Mouse (Mus musculus) kidney, adult 8-10 months (tissue): ENCODE measurements around the gene Gapdhs.
"Not testable (repeated sequence)": the region's sequence is repeated elsewhere in the genome, so short reads cannot be mapped to it uniquely, and the experiment has no call there.

Experiments
- DNase-seq, 2 experiments: peaks; one replicate each; pipeline ENCODE4 v3.0.0; 2022

Gene Gapdhs

GRCm38 (mm10) chr7:30744022-30744598 lies 629 bp upstream of the Gapdhs start:
- DNase-seq: peak in 1 of 2 experiments; percentile 19

DNA sequence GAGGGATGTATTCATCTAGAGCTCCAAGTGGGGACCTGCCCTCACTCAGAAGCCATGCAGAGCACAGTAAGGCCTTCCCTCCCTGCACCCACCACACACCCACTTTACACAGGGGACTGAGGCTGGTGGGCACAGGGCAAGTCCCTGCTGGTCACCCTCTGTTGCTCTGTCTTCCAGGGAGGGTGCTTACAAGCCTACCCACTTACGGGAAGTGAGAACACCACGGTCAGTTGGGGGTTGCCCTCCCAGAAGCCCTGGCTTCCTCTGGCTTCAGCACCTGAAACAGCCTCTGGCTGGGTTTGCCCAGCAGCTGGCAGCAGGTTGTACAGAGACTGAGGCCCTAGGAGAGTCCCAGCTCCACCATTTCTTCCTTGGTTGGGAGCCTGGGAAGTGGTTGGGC lies 911 bp downstream of the Gapdhs start:
- not testable (repeated sequence) for DNase-seq

- no peak for DNase-seq
Measured at GRCm38 (mm10) chr7:30736211-30736610, 7.3 kb downstream of the Gapdhs start.

GRCm38 (mm10) chr7:30730064-30730722 lies 13.3 kb downstream of the Gapdhs start:
- not testable (repeated sequence) for DNase-seq

DNA sequence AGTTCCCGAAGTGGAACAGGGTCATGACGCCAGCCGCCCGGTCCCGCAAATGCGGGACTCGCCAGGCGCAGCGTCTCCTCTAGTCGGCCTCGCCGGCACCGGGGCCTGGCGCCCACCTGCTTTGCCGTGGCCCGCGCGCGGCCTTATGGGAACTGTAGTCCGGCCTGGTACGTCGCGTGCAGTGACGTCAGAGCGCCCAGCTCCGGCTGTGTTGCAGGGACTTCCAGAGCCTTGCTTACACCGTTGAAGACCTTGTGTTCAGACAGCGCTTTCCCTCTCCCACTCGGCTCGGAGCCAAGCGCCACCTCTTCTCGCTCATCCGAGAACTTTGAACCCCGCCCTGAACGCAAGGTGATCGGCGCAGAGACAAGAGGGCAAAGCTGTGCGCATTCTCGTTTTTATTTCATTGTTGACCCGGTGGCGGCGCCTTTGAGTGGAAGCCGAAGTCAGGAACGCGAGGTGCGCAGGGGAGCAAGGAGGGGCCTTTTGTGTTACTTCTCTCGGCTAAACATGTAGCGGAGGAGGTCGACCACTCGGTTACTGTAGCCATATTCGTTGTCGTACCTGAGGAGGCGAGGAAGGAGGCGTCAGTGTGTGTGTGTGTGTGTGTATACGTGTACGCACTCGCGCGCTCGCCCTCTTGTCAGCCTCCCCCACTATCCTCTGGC lies 14.0 kb downstream of the Gapdhs start, which contains the start of gene Tmem147:
Tmem147 (minus strand) TSS at position 145 of the 668 bp plus-strand sequence.
- DNase-seq: peak; percentile 97 to 98

DNA sequence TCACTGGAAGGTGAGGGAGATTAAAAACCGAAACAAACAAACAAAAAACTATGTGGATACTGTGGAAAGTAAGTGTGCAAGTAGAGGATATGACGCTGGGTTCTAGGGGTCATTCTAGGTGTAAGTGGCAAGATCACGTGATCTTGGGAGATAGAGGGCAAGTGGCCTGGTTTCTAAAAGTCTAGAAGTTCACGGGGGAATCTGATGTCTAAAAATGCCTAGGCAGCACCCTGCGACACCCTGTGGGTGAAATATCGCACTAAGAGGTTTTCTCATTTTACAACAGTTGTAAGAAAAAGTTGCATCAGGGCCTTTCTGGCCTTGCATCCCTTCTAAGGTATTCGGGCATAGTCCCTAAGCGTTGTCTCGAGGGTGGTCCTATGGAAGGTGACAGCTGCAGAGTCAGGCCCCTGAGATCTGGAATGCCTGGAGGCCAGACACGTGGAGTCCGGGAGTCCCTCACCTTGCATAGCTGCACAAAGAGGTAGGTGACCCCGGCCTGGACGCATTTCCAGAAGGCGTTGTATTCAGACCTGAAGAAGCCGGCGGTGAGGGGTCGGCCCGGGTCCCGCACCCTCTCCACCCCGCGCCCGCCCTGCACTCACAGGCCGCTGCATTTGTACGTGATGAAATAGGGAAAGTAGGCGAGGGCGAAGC lies 14.6 kb downstream of the Gapdhs start:
- peak in 1 of 2 experiments; percentile 35 for DNase-seq

- DNase-seq: peak; percentile 14 to 15
Measured at GRCm38 (mm10) chr7:30728214-30728613, 15.3 kb downstream of the Gapdhs start.

- no peak for DNase-seq
Measured at GRCm38 (mm10) chr7:30723274-30723953, 20.1 kb downstream of the Gapdhs start.

DNA sequence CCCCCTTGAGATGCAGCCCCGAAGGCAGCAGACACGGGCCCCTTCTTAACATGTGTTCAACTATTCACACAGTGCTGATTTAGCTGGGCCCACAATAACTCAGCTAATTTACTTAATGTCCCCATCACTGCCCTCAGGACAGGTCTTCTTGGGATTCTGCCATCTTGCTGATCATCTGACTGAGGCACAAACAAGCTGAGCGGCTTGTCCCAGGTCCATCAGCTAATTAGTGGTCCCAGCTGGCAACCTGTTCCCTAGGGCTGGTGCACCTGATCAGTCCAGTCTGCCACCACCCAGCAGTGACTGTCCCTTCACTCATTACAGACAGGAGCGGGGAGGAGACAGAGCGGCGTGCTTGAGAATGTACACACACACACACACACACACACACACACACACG lies 22.2 kb downstream of the Gapdhs start:
- DNase-seq: no peak

GRCm38 (mm10) chr7:30719669-30720068 lies 23.8 kb downstream of the Gapdhs start:
- DNase-seq: no peak

GRCm38 (mm10) chr7:30717716-30718046 lies 25.8 kb downstream of the Gapdhs start:
- DNase-seq: no peak

GRCm38 (mm10) chr7:30717006-30717715 lies 26.3 kb downstream of the Gapdhs start:
- DNase-seq: peak; percentile 27 to 34

DNA sequence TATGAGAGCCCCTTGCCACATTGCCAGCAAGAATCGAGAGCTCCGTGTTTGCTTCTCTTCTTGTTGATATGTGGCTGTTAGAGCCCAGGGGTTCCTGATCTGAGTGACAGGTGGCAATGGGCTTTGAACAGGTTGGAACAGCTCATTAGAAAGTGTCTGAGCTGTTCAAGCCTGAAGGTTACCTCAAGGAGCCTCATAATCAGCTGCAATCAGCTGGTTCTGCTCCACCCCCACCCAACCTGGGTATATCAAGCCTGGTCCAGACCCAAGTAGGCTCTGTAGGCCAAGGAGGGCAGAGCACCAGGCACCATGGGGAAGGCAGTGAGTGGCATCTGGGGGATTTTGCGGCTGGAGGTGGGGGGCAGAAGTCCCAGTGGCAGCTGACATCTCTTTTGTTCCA lies 31.5 kb downstream of the Gapdhs start, which contains the start of gene Atp4a:
Atp4a (plus strand) TSS at position 268 of the 400 bp plus-strand sequence.
- peak; percentile 28 to 51 for DNase-seq

DNA sequence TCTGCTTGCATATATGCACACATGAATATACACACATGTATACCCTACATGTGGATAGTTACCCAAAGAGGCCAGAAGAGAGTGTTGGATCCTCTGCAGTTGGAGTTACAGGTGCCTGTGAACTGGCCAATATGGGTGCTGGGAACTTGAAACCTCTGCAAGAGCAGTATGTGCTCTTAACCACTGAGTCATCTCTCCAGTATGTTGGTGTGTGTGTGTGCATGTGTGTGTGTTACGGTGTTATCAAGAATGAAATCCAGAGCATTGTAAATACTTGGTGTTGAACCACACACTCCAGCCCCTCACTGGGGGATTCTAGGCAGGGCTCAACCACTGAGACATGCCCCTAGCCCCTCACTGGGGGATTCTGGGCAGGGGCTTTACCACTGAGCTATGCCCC lies 36.0 kb downstream of the Gapdhs start:
- DNase-seq: no peak

GRCm38 (mm10) chr7:30706214-30706882 lies 37.1 kb downstream of the Gapdhs start:
- DNase-seq: no peak

- DNase-seq: no peak
Measured at GRCm38 (mm10) chr7:30698589-30698988, 44.9 kb downstream of the Gapdhs start, which contains the start of gene 2200002J24Rik. 2200002J24Rik (plus strand) TSS chr7:30698926.

DNA sequence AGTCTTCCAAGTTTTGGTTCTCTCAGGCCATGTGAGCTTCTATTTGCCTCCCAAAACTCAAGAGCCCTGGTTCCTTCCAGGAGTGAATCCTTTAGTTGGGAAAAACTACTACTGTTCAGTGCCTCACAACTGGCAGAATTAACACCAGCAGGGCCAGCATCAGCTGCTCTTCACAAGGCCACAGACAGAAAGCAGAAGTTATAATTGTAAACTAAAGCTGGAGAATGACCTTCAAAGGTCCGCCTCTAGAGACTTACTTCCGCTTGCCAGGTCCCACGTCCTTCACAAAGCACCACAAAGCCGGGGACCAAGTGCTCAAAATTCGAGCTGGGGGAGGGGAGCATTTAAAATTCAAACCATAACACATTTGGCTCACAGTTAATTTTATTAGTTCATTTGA lies 45.4 kb downstream of the Gapdhs start:
- DNase-seq: no peak

DNA sequence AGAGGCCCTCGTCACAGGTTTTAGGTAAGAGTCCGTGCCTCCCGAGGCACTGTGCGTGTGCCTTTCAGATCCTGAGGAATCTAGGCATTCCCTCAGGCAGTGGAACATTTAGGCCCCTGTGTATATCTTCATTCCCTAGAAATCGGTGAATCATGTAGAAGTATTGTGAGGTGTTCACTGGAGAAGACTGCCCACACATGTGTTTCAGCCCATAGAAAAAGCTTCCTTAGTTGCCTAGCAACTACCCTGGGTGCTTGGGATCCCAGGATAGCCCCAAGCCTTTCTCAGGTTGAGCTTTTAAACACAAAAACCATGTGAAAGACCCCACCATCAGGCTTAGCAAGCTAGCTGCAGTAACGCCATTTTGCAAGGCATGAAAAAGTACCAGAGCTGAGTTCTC lies 55.2 kb downstream of the Gapdhs start:
- no peak for DNase-seq

- no peak for DNase-seq
Measured at GRCm38 (mm10) chr7:30683425-30683824, 60.1 kb downstream of the Gapdhs start.

- DNase-seq: no peak
Measured at GRCm38 (mm10) chr7:30681897-30682296, 61.6 kb downstream of the Gapdhs start.
